Mouse (Mus musculus): ENCODE data around the gene Olfr523. TPM values are rescaled to one million over a fixed set of nuclear protein-coding genes. Genes with fewer than 3 reads are reported as not detected.
"Not testable (repeated sequence)": the region's sequence is repeated elsewhere in the genome, so short reads cannot be mapped to it uniquely, and the experiment has no call there.

The Olfr523 gene
- not detected in 2 replicates for polyA plus RNA-seq (2015; fragmentation: Nextera tagmentation; extraction: Ambion mirVana)

DNA sequence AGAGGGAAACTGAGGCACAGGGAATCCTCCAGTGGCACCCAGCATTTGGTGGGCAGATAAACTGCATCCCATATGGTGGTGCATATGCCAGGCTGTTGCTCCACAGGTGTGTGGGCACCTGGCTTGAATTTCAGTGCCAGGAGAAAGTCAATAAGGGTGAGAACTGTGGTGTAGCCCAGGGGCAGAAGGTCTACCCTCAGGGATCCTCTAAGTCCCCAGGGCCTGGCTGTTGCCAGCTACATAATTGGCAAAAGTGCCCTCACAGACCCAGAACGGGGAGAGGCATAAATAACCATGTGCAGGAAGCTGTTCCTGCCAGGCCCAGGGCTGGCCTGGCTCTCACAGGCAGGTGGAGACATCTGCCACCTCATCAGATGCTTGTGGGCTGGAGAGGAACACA is at the start of gene Olfr523:
Gene Olfr523 (plus strand): TSS at position 282 of the 400 bp plus-strand sequence.
- ATAC-seq = no peak
- H3K27ac ChIP-seq (ENCODE audit: low read depth, low read length) = no peak within 1 kb of the TSS
- H3K36me3 ChIP-seq (ENCODE audit: control insufficient read depth, insufficient read depth) = no peaks in the 10 kb centered on the region
- no peaks in the 10 kb centered on the region for H3K9me3 ChIP-seq (ENCODE audit: control insufficient read depth)
- H3K4me3 ChIP-seq (ENCODE audit: low read depth, low read length) = no peak within 1 kb of the TSS
- H3K4me1 ChIP-seq (replicated peaks; ENCODE audit: control insufficient read depth, insufficient read depth, low read length) = no peaks in the 10 kb centered on the region
- 48% methylated on average over 1 of the region's 1 CpGs for WGBS
- H3K4me2 ChIP-seq (replicated peaks; ENCODE audit: low read depth) = no peak within 1 kb of the TSS
- H3K27me3 ChIP-seq (replicated peaks; ENCODE audit: control insufficient read depth, insufficient read depth, low read length) = no peaks in the 10 kb centered on the region
- no peak within 1 kb of the TSS for H3K9ac ChIP-seq (ENCODE audit: low read depth, low read length)
- TF ChIP-seq CTCF (IDR thresholded peaks at IDR 0.05; ENCODE audit: low read depth) = no peak

DNA sequence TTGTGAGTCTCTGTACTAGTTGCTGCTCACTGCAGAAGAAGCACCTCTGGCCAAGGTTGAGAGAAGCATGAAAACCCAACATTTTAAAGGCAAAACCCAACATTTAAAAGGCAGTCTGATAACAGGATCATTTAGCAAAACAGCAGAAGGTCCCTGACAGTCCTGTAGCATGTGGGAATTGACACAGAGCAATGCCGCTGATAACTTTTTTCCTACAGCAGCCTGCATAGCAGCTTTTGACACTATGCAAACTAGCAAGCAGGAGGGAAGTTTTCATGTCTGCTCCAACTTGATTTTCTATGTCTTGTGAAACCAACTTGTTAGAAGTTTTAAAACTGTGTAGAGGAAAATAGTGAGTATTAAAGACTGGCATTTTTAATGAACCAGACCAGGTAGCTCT is 48.6 kb upstream of the Olfr523 start:
- H3K9me3 ChIP-seq (ENCODE audit: control insufficient read depth) = no peaks in the 10 kb centered on the region
- TF ChIP-seq CTCF (IDR thresholded peaks at IDR 0.05; ENCODE audit: low read depth) = no peak
- H3K4me3 ChIP-seq (ENCODE audit: low read depth, low read length) = no peak overlapping the region
- no peak overlapping the region for H3K9ac ChIP-seq (ENCODE audit: low read depth, low read length)
- H3K27ac ChIP-seq (ENCODE audit: low read depth, low read length) = no peak overlapping the region
- no peaks in the 10 kb centered on the region for H3K27me3 ChIP-seq (replicated peaks; ENCODE audit: control insufficient read depth, insufficient read depth, low read length)
- WGBS = 98% methylated on average over 1 of the region's 1 CpGs
- H3K4me2 ChIP-seq (replicated peaks; ENCODE audit: low read depth) = no peak overlapping the region
- peaks cover 4% of the 10 kb centered on the region; the same call in 1 of the 2 replicates for H3K36me3 ChIP-seq (ENCODE audit: control insufficient read depth, insufficient read depth)
- ATAC-seq = no peak
- H3K4me1 ChIP-seq (replicated peaks; ENCODE audit: control insufficient read depth, insufficient read depth, low read length) = no peaks in the 10 kb centered on the region

DNA sequence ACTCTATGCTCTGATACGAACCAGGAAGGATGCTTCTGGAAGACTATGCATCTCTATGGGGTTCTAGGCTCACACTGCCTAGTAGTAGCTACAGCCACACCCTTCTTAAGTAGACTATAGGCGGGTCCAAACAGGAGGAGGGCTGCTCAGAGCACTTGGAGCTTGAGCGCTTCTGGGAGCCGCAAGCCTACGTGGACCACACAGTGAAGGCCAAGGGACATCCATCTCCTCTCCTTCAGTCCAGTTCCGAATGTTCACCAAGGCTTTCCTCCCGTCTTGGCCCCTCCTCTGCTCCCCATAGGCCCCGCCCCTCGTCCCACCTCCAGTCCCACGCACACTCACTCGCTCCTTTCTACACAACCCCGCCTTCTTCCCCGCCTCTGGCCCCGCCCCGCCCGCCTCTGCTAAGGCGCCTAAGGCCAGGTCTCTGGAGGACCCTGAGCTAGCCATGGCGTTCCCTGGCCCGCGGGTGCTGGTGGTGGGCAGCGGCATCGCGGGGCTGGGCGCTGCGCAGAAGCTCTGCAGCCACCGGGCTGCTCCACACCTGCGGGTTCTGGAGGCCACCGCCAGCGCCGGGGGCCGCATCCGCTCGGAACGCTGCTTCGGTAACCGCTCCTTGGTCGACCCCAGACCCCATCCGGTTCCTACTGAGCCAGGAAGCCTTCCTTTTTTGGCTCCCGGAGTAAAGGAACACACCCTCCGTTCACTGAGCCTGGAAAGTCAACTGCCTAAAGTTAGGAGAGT is 47.6 kb upstream of the Olfr523 start:
- TF ChIP-seq CTCF (IDR thresholded peaks at IDR 0.05; ENCODE audit: low read depth) = no peak
- Histone ChIP-seq H3K4me2 (replicated peaks; ENCODE audit: low read depth) (peak overlapping the region; percentile 90), H3K9me3 (ENCODE audit: control insufficient read depth) (no peaks in the 10 kb centered on the region), H3K4me3 (ENCODE audit: low read depth, low read length) (peak overlapping the region; percentile 89), H3K27ac (ENCODE audit: low read depth, low read length) (peak overlapping the region; percentile 50; the same call in 1 of the 2 replicates), H3K4me1 (replicated peaks; ENCODE audit: control insufficient read depth, insufficient read depth, low read length) (no peaks in the 10 kb centered on the region), H3K9ac (ENCODE audit: low read depth, low read length) (peak overlapping the region; percentile 87), H3K27me3 (replicated peaks; ENCODE audit: control insufficient read depth, insufficient read depth, low read length) (no peaks in the 10 kb centered on the region), H3K36me3 (ENCODE audit: control insufficient read depth, insufficient read depth) (peaks cover 14% of the 10 kb centered on the region)
- peak; percentile 90 for ATAC-seq
- WGBS = under 1% methylated on average over 39 of the region's 40 CpGs

DNA sequence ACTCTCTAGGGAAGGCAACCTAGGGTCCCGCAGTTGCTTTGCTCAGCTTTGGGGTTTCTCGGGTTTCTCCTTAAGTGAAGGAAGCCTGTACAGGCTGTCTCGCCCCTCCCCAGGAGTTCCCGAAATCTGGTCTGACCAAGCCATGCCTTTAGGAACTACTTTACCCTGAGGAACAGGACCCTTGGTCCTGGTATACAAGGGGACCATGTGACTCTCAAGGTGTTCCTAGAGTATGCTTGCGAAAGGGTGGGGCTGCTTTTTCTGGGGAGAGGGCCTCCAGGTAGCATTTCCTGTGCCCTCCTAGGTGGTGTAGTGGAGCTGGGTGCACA is 47.0 kb upstream of the Olfr523 start:
- peak overlapping the region; percentile 90 for H3K4me2 ChIP-seq (replicated peaks; ENCODE audit: low read depth)
- no peaks in the 10 kb centered on the region for H3K4me1 ChIP-seq (replicated peaks; ENCODE audit: control insufficient read depth, insufficient read depth, low read length)
- H3K9me3 ChIP-seq (ENCODE audit: control insufficient read depth) = no peaks in the 10 kb centered on the region
- H3K9ac ChIP-seq (ENCODE audit: low read depth, low read length) = peak overlapping the region; percentile 87
- peak overlapping the region; percentile 50; the same call in 1 of the 2 replicates for H3K27ac ChIP-seq (ENCODE audit: low read depth, low read length)
- H3K27me3 ChIP-seq (replicated peaks; ENCODE audit: control insufficient read depth, insufficient read depth, low read length) = no peaks in the 10 kb centered on the region
- H3K36me3 ChIP-seq (ENCODE audit: control insufficient read depth, insufficient read depth) = peaks cover 16% of the 10 kb centered on the region
- TF ChIP-seq CTCF (IDR thresholded peaks at IDR 0.05; ENCODE audit: low read depth) = no peak
- ATAC-seq = peak; percentile 3; the same call in 1 of the 2 replicates
- 3% methylated on average over 5 of the region's 5 CpGs for WGBS
- peak overlapping the region; percentile 89 for H3K4me3 ChIP-seq (ENCODE audit: low read depth, low read length)

DNA sequence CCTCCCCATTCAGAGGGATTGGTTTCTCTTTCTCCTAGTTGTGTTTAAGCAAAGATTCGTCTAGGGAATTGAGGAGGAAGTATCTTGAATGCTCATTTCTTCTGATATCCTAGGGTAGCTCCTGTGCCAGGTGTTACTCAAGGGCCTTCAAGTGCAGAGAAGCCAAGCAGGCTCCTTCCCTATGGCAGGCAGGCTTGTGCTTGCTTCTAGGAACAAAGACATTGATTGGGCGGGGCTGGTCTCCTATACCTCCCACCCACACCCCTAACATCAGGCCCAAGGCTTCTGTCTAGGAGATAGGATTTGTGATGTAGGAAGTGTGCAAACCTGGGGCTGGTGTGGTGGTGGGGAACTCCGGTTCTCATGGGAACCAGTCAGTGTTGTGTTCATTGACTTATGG is 46.1 kb upstream of the Olfr523 start:
- Histone ChIP-seq H3K36me3 (ENCODE audit: control insufficient read depth, insufficient read depth) (peaks cover 16% of the 10 kb centered on the region), H3K4me1 (replicated peaks; ENCODE audit: control insufficient read depth, insufficient read depth, low read length) (no peaks in the 10 kb centered on the region), H3K9ac (ENCODE audit: low read depth, low read length) (no peak overlapping the region), H3K4me3 (ENCODE audit: low read depth, low read length) (no peak overlapping the region), H3K27me3 (replicated peaks; ENCODE audit: control insufficient read depth, insufficient read depth, low read length) (no peaks in the 10 kb centered on the region), H3K4me2 (replicated peaks; ENCODE audit: low read depth) (peak overlapping the region; percentile 54), H3K27ac (ENCODE audit: low read depth, low read length) (no peak overlapping the region; the same call in 1 of the 2 replicates), H3K9me3 (ENCODE audit: control insufficient read depth) (no peaks in the 10 kb centered on the region)
- no peak for TF ChIP-seq CTCF (IDR thresholded peaks at IDR 0.05; ENCODE audit: low read depth)
- 66% methylated on average over 3 of the region's 3 CpGs for WGBS
- ATAC-seq = no peak

DNA sequence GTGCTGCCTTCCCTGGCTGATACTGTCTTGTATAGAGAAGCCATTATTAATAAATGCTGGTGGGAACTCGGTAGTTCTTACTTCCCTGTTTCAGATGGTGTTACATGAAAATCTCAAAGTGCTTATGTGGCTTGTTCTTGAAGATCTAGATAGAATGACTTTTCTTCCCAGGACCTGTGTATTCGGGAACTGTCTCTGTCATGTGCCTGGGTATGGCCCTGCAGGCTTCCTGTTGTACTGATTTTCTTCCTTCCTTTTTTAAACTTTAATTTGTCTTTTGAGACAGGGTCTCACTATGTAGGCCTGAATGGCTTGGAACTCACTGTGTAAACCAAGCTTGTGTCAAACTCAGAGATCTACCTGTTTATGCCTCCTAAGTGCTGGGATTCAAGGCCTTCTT is 45.1 kb upstream of the Olfr523 start:
- TF ChIP-seq CTCF (IDR thresholded peaks at IDR 0.05; ENCODE audit: low read depth) = no peak
- Histone ChIP-seq H3K27ac (ENCODE audit: low read depth, low read length) (no peak overlapping the region), H3K27me3 (replicated peaks; ENCODE audit: control insufficient read depth, insufficient read depth, low read length) (no peaks in the 10 kb centered on the region), H3K4me2 (replicated peaks; ENCODE audit: low read depth) (no peak overlapping the region), H3K9ac (ENCODE audit: low read depth, low read length) (no peak overlapping the region), H3K4me3 (ENCODE audit: low read depth, low read length) (no peak overlapping the region), H3K36me3 (ENCODE audit: control insufficient read depth, insufficient read depth) (peaks cover 16% of the 10 kb centered on the region), H3K4me1 (replicated peaks; ENCODE audit: control insufficient read depth, insufficient read depth, low read length) (no peaks in the 10 kb centered on the region), H3K9me3 (ENCODE audit: control insufficient read depth) (no peaks in the 10 kb centered on the region)
- ATAC-seq = no peak
- WGBS = 77% methylated on average over 2 of the region's 2 CpGs

DNA sequence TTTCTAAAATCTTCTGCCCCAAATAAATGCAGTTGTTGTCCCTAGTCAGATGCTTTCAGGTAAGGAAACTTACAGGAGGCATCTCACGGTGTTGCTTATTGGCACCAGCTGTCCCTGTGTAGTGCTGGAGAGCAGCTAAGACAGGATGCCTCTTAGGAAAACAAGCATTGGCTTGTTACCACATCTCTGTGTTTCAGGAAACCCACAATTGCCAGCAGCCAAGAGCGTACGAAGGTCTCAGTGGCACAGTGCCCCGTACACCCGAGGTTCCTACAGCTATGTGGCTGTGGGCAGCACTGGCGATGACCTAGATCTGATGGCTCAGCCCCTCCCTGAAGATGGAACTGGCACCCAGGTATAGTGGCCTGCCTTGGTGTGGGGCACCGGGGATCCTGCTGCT is 40.8 kb upstream of the Olfr523 start:
- peaks cover 20% of the 10 kb centered on the region for H3K36me3 ChIP-seq (ENCODE audit: control insufficient read depth, insufficient read depth)
- H3K9ac ChIP-seq (ENCODE audit: low read depth, low read length); ATAC-seq; H3K4me1 ChIP-seq (replicated peaks; ENCODE audit: control insufficient read depth, insufficient read depth, low read length); H3K27me3 ChIP-seq (replicated peaks; ENCODE audit: control insufficient read depth, insufficient read depth, low read length); H3K9me3 ChIP-seq (ENCODE audit: control insufficient read depth); H3K27ac ChIP-seq (ENCODE audit: low read depth, low read length); H3K4me3 ChIP-seq (ENCODE audit: low read depth, low read length); H3K4me2 ChIP-seq (replicated peaks; ENCODE audit: low read depth): not testable (repeated sequence)
- 91% methylated on average over 7 of the region's 7 CpGs for WGBS

DNA sequence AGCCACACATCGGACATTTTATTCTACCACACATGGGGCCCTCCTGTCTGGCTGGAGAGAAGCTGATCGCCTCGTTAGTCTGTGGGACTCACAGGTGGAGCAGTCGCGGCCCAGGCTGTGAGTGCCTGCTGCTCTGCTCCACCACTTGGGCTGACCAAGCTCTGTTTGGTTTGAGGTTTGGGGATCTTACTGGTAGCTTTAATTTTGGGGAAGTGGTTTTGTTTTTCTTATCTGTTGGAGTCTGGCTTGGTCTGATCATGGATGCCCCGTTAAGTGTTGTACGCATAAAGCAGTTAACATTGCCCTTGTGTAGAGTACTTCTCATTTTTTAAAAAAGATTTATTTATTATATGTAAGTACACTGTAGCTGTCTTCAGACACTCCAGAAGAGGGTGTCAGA is 39.0 kb upstream of the Olfr523 start:
- H3K27me3 ChIP-seq (replicated peaks; ENCODE audit: control insufficient read depth, insufficient read depth, low read length); ATAC-seq: not testable (repeated sequence)
- WGBS = 82% methylated on average over 5 of the region's 7 CpGs

More for the DNA sequence above, 39.0 kb upstream of the Olfr523 start:
- H3K4me3 ChIP-seq (ENCODE audit: low read depth, low read length); H3K9me3 ChIP-seq (ENCODE audit: control insufficient read depth); H3K27ac ChIP-seq (ENCODE audit: low read depth, low read length); H3K4me2 ChIP-seq (replicated peaks; ENCODE audit: low read depth); H3K9ac ChIP-seq (ENCODE audit: low read depth, low read length); H3K4me1 ChIP-seq (replicated peaks; ENCODE audit: control insufficient read depth, insufficient read depth, low read length): not testable (repeated sequence)
- H3K36me3 ChIP-seq (ENCODE audit: control insufficient read depth, insufficient read depth) = peaks cover 20% of the 10 kb centered on the region

All from intestine, postnatal 0 days (tissue).